Mouse (Mus musculus) CD4-positive, CD25-positive, alpha-beta regulatory T cell, adult 9 weeks (primary cell): Measurements from ENCODE around the gene 4931400O07Rik. TPM values are rescaled to one million over a fixed set of nuclear protein-coding genes. Genes with fewer than 3 reads are reported as not detected.

ENCODE experiments used
- polyA plus RNA-seq: library from polyadenylated mRNA; unstranded; fragments of 100-300 nt; shearing (Covaris generic); gene quantifications from one replicate; pipeline ENCODE4 v1.2.1, GENCODE M21; 2017

The 4931400O07Rik gene
- polyA plus RNA-seq: not detected

GRCm38 (mm10) chrX:62467691-62468090 lies at the start of gene 4931400O07Rik:
Gene 4931400O07Rik (plus strand): TSS chrX:62467991.

Other genes starting within 250 kb of the 4931400O07Rik start
- not detected for gene 4933402E13Rik, start 184.5 kb upstream of the 4931400O07Rik start, polyA plus RNA-seq